Mouse (Mus musculus) megakaryocyte-erythroid progenitor cell, adult 5 weeks (primary cell): ENCODE measurements around the gene Nectin2. TPM values are rescaled to one million over a fixed set of nuclear protein-coding genes. Genes with fewer than 3 reads are reported as not detected.

Experiments used
- polyA plus RNA-seq: library from polyadenylated mRNA; stranded (reverse); fragments of >175 nt; gene quantifications from 2 replicates; pipeline ENCODE4 v1.2.3, GENCODE M21; 2012

Nectin2 gene
- 3.4 and 5.9 TPM in 2 replicates for polyA plus RNA-seq

GRCm38 (mm10) chr7:19750217-19751069 is at the start of gene Nectin2:
Gene Nectin2 (minus strand): TSS chr7:19750483.

GRCm38 (mm10) chr7:19796697-19797588 is 46.7 kb upstream of the Nectin2 start, which contains the start of gene Cblc:
Gene Cblc (minus strand): TSS chr7:19796809.

GRCm38 (mm10) chr7:19770984-19771391 is 20.7 kb upstream of the Nectin2 start, which contains the start of gene Bcam:
Gene Bcam (minus strand): TSS chr7:19771016.

GRCm38 (mm10) chr7:19715239-19716054 is 34.8 kb downstream of the Nectin2 start, which contains the start of gene Tomm40:
Gene Tomm40 (minus strand): TSS chr7:19715438.

GRCm38 (mm10) chr7:19698907-19699826 is 51.1 kb downstream of the Nectin2 start, which contains the start of gene Apoe:
Gene Apoe (minus strand): TSS chr7:19699188.

GRCm38 (mm10) chr7:19691873-19692865 is 58.1 kb downstream of the Nectin2 start, which contains the start of gene Apoc1:
Gene Apoc1 (minus strand): TSS chr7:19692660.

GRCm38 (mm10) chr7:19681202-19681694 is 69.0 kb downstream of the Nectin2 start, which contains the start of the genes Gm44805 and Apoc4:
Gene Gm44805 (minus strand): TSS chr7:19681423.
Gene Apoc4 (minus strand): TSS chr7:19681479.

GRCm38 (mm10) chr7:19677872-19678271 is 72.4 kb downstream of the Nectin2 start, which contains the start of gene Apoc2:
Gene Apoc2 (minus strand): TSS chr7:19677941.

Other genes with a start within 250 kb of the Nectin2 start
- 5.2 and 5.9 TPM in 2 replicates for gene Bloc1s3, start 242.1 kb downstream of the Nectin2 start, polyA plus RNA-seq
- 181 and 197 TPM in 2 replicates for gene Trappc6a, start 242.1 kb downstream of the Nectin2 start, polyA plus RNA-seq
- gene Nkpd1, start 232.6 kb downstream of the Nectin2 start, polyA plus RNA-seq = 0.23 and 0.40 TPM in 2 replicates
- gene Ppp1r37, start 187.4 kb downstream of the Nectin2 start, polyA plus RNA-seq = 109 and 133 TPM in 2 replicates
- 28.5 and 30.1 TPM in 2 replicates for gene Zfp296, start 173.2 kb downstream of the Nectin2 start, polyA plus RNA-seq
- gene Gemin7, start 172.9 kb downstream of the Nectin2 start, polyA plus RNA-seq = 60.2 and 61.0 TPM in 2 replicates
- 150 and 199 TPM in 2 replicates for gene Clasrp, start 146.0 kb downstream of the Nectin2 start, polyA plus RNA-seq
- gene Relb, start 121.0 kb downstream of the Nectin2 start, polyA plus RNA-seq = 15.2 and 16.3 TPM in 2 replicates
- gene Clptm1, start 85.5 kb downstream of the Nectin2 start, polyA plus RNA-seq = 108 and 122 TPM in 2 replicates
- 1.3 and 1.8 TPM in 2 replicates for gene Apoc2, start 72.5 kb downstream of the Nectin2 start, polyA plus RNA-seq
- not detected in 2 replicates for gene Gm44805, start 69.1 kb downstream of the Nectin2 start, polyA plus RNA-seq
- not detected in 2 replicates for gene Apoc4, start 69.0 kb downstream of the Nectin2 start, polyA plus RNA-seq
- 3.4 and 3.7 TPM in 2 replicates for gene Apoc1, start 57.8 kb downstream of the Nectin2 start, polyA plus RNA-seq
- gene Apoe, start 51.3 kb downstream of the Nectin2 start, polyA plus RNA-seq = 667 and 1,153 TPM in 2 replicates
- 221 and 229 TPM in 2 replicates for gene Tomm40, start 35.0 kb downstream of the Nectin2 start, polyA plus RNA-seq
- gene Bcam, start 20.5 kb upstream of the Nectin2 start, polyA plus RNA-seq = 0.26 and 0.36 TPM in 2 replicates
- gene Cblc, start 46.3 kb upstream of the Nectin2 start, polyA plus RNA-seq = not detected in 2 replicates
- gene Bcl3, start 72.3 kb upstream of the Nectin2 start, polyA plus RNA-seq = 61.6 and 97.1 TPM in 2 replicates
- not detected in 2 replicates for gene Gm19345, start 101.5 kb upstream of the Nectin2 start, polyA plus RNA-seq
- 0.83 and 1.3 TPM in 2 replicates for gene Ceacam16, start 110.8 kb upstream of the Nectin2 start, polyA plus RNA-seq
- gene Ceacam19, start 137.5 kb upstream of the Nectin2 start, polyA plus RNA-seq = not detected in 2 replicates
- gene Pvr, start 170.7 kb upstream of the Nectin2 start, polyA plus RNA-seq = 1.8 and 1.9 TPM in 2 replicates
- 0.04 TPM in 1 of 2 replicates, not detected in the other for gene Igsf23, start 200.3 kb upstream of the Nectin2 start, polyA plus RNA-seq
- not detected in 2 replicates for gene Ceacam20, start 214.9 kb upstream of the Nectin2 start, polyA plus RNA-seq
- not detected in 2 replicates for gene Nlrp9b, start 241.0 kb upstream of the Nectin2 start, polyA plus RNA-seq